Mouse (Mus musculus): ENCODE results near the gene Traf3ip3.

DNA sequence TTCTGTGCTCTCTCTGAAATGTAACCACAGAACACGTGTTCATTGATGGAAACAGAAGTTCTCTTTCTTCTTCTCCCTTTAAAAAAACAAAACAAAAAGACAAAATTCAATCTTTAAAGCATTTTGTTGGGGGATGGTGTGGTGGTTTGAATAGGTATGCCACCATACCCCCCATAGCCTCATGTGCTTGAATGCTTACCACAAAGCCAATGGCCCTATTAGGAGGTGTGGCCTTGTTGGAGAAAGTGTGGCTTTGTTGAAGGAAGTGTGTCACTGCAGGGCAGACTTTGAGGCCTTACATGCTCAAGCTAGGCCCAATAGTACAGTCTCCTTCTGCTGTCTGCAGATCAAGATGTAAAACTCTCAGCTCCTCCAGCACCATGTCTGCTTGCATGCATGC, 55.1 kb downstream of the Traf3ip3 start:
- TF ChIP-seq CTCF (conservative IDR thresholded peaks at IDR 0.05; ENCODE audit: low read length) (no peak), NANOG (IDR thresholded peaks at IDR 0.05; ENCODE audit: borderline replicate concordance, low read length) (no peak)

Measured in E14TG2a.4 (cell line).